Mouse (Mus musculus) embryonic facial prominence, embryonic 12.5 days (tissue): Measurements from ENCODE around the gene Rsrc2. TPM values are rescaled to one million over a fixed set of nuclear protein-coding genes. Genes with fewer than 3 reads are reported as not detected.
A peak's percentile ranks its signal among the peaks of the same experiment; 100 is the strongest.

Experiments used
- ATAC-seq: fragments of 200-750 bp; cut with Nextera tagmentation; 2 replicates; pipeline ENCODE4 v1.8.0; 2017; ENCODE audit not compliant: insufficient number of reproducible peaks, insufficient read depth, low FRiP score, low TSS enrichment
- H3K27ac ChIP-seq: fragments of 300-500 bp; sonication (generic); 2 replicates; pipeline ENCODE4 v1.5.1; 2016; ENCODE audit warnings: mild to moderate bottlenecking
- H3K27me3 ChIP-seq: fragments of 300-500 bp; sonication (generic); 2 replicates; pipeline ENCODE4 v1.6.1; 2016; ENCODE audit warnings: mild to moderate bottlenecking, moderate library complexity
- H3K36me3 ChIP-seq: fragments of 300-500 bp; sonication (generic); 2 replicates; pipeline ENCODE4 v1.6.1; 2016; ENCODE audit warnings: mild to moderate bottlenecking
- H3K4me1 ChIP-seq: fragments of 300-500 bp; sonication (generic); 2 replicates; pipeline ENCODE4 v1.6.1; 2016
- H3K4me2 ChIP-seq: fragments of 300-500 bp; sonication (generic); replicated peaks from 2 replicates; pipeline ENCODE4 v1.6.1; 2016; ENCODE audit warnings: mild to moderate bottlenecking, moderate library complexity
- H3K4me3 ChIP-seq: fragments of 300-500 bp; sonication (generic); 2 replicates; pipeline ENCODE4 v1.5.1; 2016; ENCODE audit warnings: mild to moderate bottlenecking
- H3K9ac ChIP-seq: fragments of 300-500 bp; sonication (generic); 2 replicates; pipeline ENCODE4 v1.6.1; 2016; ENCODE audit warnings: mild to moderate bottlenecking, moderate library complexity
- H3K9me3 ChIP-seq: fragments of 300-500 bp; sonication (generic); 2 replicates; pipeline ENCODE4 v1.6.1; 2016; ENCODE audit warnings: mild to moderate bottlenecking, moderate library complexity
- WGBS: fragments of 180-500 bp; shearing (Covaris S2); methylation state at CpG from one replicate; pipeline ENCODE4 v1.1.7; 2016; 5-methylcytosine and 5-hydroxymethylcytosine counted together
- polyA plus RNA-seq: library from polyadenylated mRNA; unstranded; fragments of >200 nt; fragmentation: Nextera tagmentation; extraction: Ambion mirVana; gene quantifications from 2 replicates; pipeline ENCODE4 v1.2.1, GENCODE M21; 2016

The Rsrc2 gene
- polyA plus RNA-seq, 1 experiment from 2014 or later = 161 TPM

- no peaks in the 10 kb centered on the region for H3K27me3 ChIP-seq
- H3K4me2 ChIP-seq = no peak overlapping the region
- no peak overlapping the region for H3K4me3 ChIP-seq
- H3K9ac ChIP-seq = no peak overlapping the region
- no peak overlapping the region for H3K27ac ChIP-seq
- 52% methylated on average over 6 of the region's 6 CpGs for WGBS
- 0 out of 2 replicates have a peak, but pooled peaks cover 2% of the 10 kb centered on the region for H3K4me1 ChIP-seq
- peaks cover 21% of the 10 kb centered on the region for H3K36me3 ChIP-seq
- H3K9me3 ChIP-seq = no peaks in the 10 kb centered on the region
- no peak for ATAC-seq
Observed at GRCm38 (mm10) chr5:123694468-123694867, 54.7 kb downstream of the Rsrc2 start.

DNA sequence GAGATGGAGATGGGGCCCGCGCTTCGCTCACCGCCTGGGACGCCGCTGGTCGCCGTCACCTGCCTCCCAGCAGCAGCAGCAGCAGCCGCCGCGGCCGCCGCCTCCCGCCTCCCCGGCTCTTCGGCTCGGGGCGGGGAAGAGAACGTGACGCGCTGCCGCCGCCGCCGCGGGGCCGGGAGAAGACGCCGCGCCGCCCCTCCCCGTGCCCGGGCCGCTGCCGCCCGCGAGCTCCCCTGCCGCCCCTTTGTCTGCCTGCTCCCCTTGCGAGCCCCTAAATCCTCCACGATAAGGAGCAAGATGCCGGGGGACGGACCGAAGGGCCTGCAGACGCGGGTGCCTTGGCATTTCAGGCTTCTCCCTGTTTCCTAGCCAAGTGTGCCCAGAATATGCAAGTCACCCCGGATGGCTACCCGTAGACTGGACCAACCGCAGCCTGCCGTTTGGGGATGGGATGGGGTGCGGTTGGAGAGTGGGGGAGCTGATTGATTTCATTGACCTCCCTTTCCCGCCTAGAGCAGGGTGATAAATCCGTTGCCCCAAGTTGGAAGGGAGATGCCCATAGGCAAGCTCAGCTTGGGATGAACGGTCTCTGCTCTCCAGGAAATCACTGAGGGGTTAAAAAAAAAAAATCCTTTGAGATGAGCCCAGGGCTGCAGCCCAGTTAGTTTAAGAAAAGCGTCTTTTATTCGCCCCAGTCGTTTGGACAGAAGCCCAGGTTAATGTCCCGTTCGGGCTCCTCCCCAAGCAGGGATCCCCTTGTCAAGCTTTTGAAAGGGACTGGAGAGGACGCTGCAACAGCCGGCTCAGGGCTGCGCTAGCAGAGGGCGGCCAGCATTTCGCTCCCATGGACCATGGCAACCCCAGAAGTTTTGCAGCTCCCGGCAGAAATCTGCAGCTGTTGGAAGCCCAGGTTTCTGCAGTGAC lies 64.7 kb downstream of the Rsrc2 start, which contains the start of gene Clip1:
Gene Clip1 (minus strand): TSS at position 398 of the 924 bp plus-strand sequence.
- H3K4me1 ChIP-seq = peaks cover 12% of the 10 kb centered on the region
- peak; percentile 69; the same call in 1 of the 2 replicates for ATAC-seq
- H3K36me3 ChIP-seq = no peaks in the 10 kb centered on the region
- H3K4me2 ChIP-seq = peak within 1 kb of the TSS; percentile 68
- no peaks in the 10 kb centered on the region for H3K27me3 ChIP-seq
- peak within 1 kb of the TSS; percentile 97 for H3K9ac ChIP-seq
- no peaks in the 10 kb centered on the region for H3K9me3 ChIP-seq
- under 1% methylated on average over 43 of the region's 64 CpGs for WGBS
- H3K27ac ChIP-seq = peak within 1 kb of the TSS; percentile 97
- H3K4me3 ChIP-seq = peak within 1 kb of the TSS; percentile 95

DNA sequence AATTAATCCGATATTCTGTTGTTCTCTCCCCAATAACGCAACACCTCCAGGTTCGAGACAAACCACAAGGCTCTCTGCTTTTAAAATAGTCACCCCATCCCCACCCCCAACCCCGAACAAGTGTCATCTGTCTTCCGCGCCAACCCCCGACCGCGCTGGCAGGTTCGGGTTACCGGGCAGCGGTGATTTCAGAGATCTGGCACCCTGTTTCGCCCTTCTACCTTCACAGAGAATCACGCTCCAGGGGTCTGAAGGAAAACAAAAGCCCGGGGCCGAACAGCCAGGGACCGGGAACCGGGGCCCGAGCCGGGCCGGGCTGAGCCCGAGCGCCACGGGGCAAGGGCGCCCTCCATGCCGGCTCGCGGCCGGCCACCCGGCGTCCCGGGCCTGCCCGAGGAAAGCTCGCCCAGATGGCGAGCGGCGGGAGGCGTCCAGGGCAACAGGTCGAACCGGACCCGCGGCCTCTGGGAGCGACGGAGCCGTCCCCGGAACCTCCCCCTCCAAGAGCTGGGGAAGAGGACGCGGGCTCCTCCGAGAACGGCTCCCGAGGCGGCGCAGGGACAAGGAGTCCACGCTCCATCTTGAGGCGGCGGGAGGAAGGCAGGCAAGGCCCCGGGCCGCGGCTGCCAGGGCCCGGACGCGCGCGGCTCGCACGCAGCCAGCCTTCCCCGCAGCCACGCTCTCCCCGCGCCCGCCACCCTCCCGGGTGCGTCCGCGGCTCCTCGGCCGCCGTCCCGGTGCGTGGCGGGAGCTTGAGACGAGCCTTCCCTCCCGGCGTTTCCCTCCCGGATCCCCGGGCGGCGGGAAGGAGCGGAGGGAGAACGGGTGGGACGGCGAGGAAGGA lies 65.6 kb downstream of the Rsrc2 start:
- H3K4me2 ChIP-seq = peak overlapping the region; percentile 68
- peaks cover 12% of the 10 kb centered on the region for H3K4me1 ChIP-seq
- peak overlapping the region; percentile 97 for H3K27ac ChIP-seq
- H3K27me3 ChIP-seq = no peaks in the 10 kb centered on the region
- no peaks in the 10 kb centered on the region for H3K9me3 ChIP-seq
- H3K4me3 ChIP-seq = peak overlapping the region; percentile 95
- peak; percentile 35; the same call in 1 of the 2 replicates for ATAC-seq
- H3K36me3 ChIP-seq = no peaks in the 10 kb centered on the region
- WGBS = under 1% methylated on average over 84 of the region's 92 CpGs
- H3K9ac ChIP-seq = peak overlapping the region; percentile 97

- no peaks in the 10 kb centered on the region for H3K36me3 ChIP-seq
- no peak for ATAC-seq
- H3K27ac ChIP-seq = no peak overlapping the region
- H3K9ac ChIP-seq = peak overlapping the region; percentile 97
- peak overlapping the region; percentile 68 for H3K4me2 ChIP-seq
- H3K27me3 ChIP-seq = no peaks in the 10 kb centered on the region
- no peaks in the 10 kb centered on the region for H3K9me3 ChIP-seq
- peaks cover 12% of the 10 kb centered on the region for H3K4me1 ChIP-seq
- 2% methylated on average over 6 of the region's 6 CpGs for WGBS
- H3K4me3 ChIP-seq = peak overlapping the region; percentile 95
Observed at GRCm38 (mm10) chr5:123683043-123683376, 66.2 kb downstream of the Rsrc2 start.

DNA sequence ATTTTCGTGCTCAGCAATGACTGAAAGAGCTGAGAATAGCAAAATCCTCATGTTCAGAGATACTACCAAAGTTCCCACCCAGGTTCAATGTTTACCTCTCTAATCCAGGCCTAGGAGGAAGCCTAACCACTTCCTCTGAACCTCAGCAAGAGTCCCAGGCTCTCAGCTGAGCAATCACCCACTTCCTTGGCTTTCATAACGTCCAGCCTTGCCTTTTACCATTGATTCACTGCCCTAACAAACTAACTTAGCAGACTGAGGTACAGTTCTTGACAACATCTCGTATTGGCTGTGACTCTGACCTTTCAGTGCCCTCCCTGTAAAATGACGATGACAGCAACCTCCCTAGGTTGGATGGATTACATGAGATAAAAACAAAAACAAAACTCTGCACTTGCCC lies 66.8 kb downstream of the Rsrc2 start:
- Histone ChIP-seq H3K27me3 (no peaks in the 10 kb centered on the region), H3K4me3 (0 out of 2 replicates have a peak overlapping the region, but pooled peaks have one; percentile 95), H3K27ac (no peak overlapping the region), H3K4me2 (peak overlapping the region; percentile 68), H3K9ac (no peak overlapping the region), H3K36me3 (0 out of 2 replicates have a peak, but pooled peaks cover 1% of the 10 kb centered on the region), H3K9me3 (no peaks in the 10 kb centered on the region), H3K4me1 (peaks cover 12% of the 10 kb centered on the region)
- no peak for ATAC-seq
- 37% methylated on average over 4 of the region's 4 CpGs for WGBS

DNA sequence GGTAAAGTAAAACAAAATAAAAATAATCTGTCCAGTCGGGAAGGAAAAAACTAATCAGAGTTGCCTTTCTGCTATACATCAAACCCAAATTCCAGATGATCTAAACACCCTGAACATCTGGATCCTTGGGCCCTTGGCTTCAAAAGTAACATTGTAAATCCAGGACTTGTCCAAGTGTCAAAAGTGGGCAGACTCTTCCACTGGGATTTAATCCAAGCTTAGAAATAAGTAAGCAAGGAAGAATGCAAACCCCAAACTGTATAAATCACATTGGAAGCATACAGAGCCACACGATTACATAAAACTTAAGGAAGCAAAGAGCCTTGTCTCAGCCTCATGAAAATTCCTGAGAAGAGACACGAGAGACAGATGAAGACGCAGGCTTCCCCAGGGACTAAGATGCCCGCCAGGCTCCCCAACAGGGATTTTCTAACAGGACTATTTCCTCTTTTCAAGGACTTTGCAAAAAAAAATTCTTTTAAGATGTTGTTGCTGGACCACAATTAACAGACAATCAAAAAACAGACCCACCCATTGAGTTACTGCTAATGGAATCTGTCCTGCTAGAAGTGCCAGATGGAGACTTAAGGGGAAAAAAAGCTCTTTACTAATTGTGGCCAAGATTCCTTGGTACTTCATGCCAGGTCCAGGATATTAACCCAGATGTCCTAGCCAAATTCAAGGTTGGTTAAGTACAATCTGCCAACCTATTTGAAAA lies 69.5 kb downstream of the Rsrc2 start:
- H3K27ac ChIP-seq = no peak overlapping the region
- ATAC-seq = no peak
- H3K4me3 ChIP-seq = no peak overlapping the region
- 0 out of 2 replicates have a peak, but pooled peaks cover 4% of the 10 kb centered on the region for H3K36me3 ChIP-seq
- no peak overlapping the region for H3K9ac ChIP-seq
- no peak overlapping the region for H3K4me2 ChIP-seq
- WGBS = 43% methylated on average over 5 of the region's 5 CpGs
- H3K4me1 ChIP-seq = peaks cover 7% of the 10 kb centered on the region
- no peaks in the 10 kb centered on the region for H3K9me3 ChIP-seq
- no peaks in the 10 kb centered on the region for H3K27me3 ChIP-seq

GRCm38 (mm10) chr5:123679106-123679505 lies 70.1 kb downstream of the Rsrc2 start:
- Histone ChIP-seq H3K9me3 (no peaks in the 10 kb centered on the region), H3K4me3 (no peak overlapping the region), H3K9ac (no peak overlapping the region), H3K4me2 (no peak overlapping the region), H3K4me1 (peaks cover 7% of the 10 kb centered on the region), H3K27ac (no peak overlapping the region), H3K36me3 (0 out of 2 replicates have a peak, but pooled peaks cover 4% of the 10 kb centered on the region), H3K27me3 (no peaks in the 10 kb centered on the region)
- WGBS = 82% methylated on average over 3 of the region's 3 CpGs
- no peak for ATAC-seq

Other genes starting within 250 kb of the Rsrc2 start
- 1.3 and 2.2 TPM in 2 replicates for gene B3gnt4, start 239.0 kb downstream of the Rsrc2 start, polyA plus RNA-seq
- 121 and 125 TPM in 2 replicates for gene Diablo, start 225.2 kb downstream of the Rsrc2 start, polyA plus RNA-seq
- gene Gm49027, start 223.9 kb downstream of the Rsrc2 start, polyA plus RNA-seq = 1.5 and 3.4 TPM in 2 replicates
- 26.8 and 27.4 TPM in 2 replicates for gene Vps33a, start 176.4 kb downstream of the Rsrc2 start, polyA plus RNA-seq
- gene Clip1, start 64.8 kb downstream of the Rsrc2 start, polyA plus RNA-seq = 50.6 and 53.2 TPM in 2 replicates
- 90.7 and 98.4 TPM in 2 replicates for gene Zcchc8, start 28.3 kb downstream of the Rsrc2 start, polyA plus RNA-seq
- 40.9 and 41.2 TPM in 2 replicates for gene Kntc1, start 302 bp upstream of the Rsrc2 start, polyA plus RNA-seq
- gene Hcar2, start 116.1 kb upstream of the Rsrc2 start, polyA plus RNA-seq = 0.11 and 0.19 TPM in 2 replicates
- 0.24 and 0.26 TPM in 2 replicates for gene Hcar1, start 130.6 kb upstream of the Rsrc2 start, polyA plus RNA-seq
- 162 and 169 TPM in 2 replicates for gene Denr, start 157.8 kb upstream of the Rsrc2 start, polyA plus RNA-seq
- gene Gm43518, start 178.0 kb upstream of the Rsrc2 start, polyA plus RNA-seq = 2.8 and 5.4 TPM in 2 replicates
- 7.1 and 7.8 TPM in 2 replicates for gene Ccdc62, start 181.3 kb upstream of the Rsrc2 start, polyA plus RNA-seq
- 10.0 and 11.4 TPM in 2 replicates for gene Hip1r, start 224.2 kb upstream of the Rsrc2 start, polyA plus RNA-seq